Mouse (Mus musculus) layer of hippocampus, adult 9-11 months (tissue): ENCODE results near the gene Olfr297.

ENCODE experiments used
- DNase-seq: peaks from one replicate; pipeline ENCODE4 v3.0.0; 2022

The Olfr297 gene

GRCm38 (mm10) chr7:86519668-86520067 is at the start of gene Olfr297:
Gene Olfr297, plus strand, starts transcription at chr7:86519968.
- no peak for DNase-seq

GRCm38 (mm10) chr7:86492384-86492783 is 27.4 kb upstream of the Olfr297 start, which contains the start of gene Olfr298:
Gene Olfr298, minus strand, starts transcription at chr7:86492484.
- no peak for DNase-seq
